Mouse (Mus musculus) lung, postnatal 0 days (tissue): ENCODE results near the gene Ppia.

Experiments used
- CTCF ChIP-seq: IDR thresholded peaks from 2 replicates; pipeline ENCODE4 v1.5.1; 2016; ENCODE audit warnings: antibody characterized with exemption, mild to moderate bottlenecking
- EP300 ChIP-seq: IDR thresholded peaks from 2 replicates; pipeline ENCODE4 v1.6.1; 2016; ENCODE audit warnings: antibody characterized with exemption, mild to moderate bottlenecking, control low read depth

GRCm38 (mm10) chr11:6410050-6410602 lies 5.1 kb upstream of the Ppia start:
- TF ChIP-seq CTCF (no peak), EP300 (no peak)
